Mouse (Mus musculus): Measurements from ENCODE around the gene 2200002J24Rik.

DNA sequence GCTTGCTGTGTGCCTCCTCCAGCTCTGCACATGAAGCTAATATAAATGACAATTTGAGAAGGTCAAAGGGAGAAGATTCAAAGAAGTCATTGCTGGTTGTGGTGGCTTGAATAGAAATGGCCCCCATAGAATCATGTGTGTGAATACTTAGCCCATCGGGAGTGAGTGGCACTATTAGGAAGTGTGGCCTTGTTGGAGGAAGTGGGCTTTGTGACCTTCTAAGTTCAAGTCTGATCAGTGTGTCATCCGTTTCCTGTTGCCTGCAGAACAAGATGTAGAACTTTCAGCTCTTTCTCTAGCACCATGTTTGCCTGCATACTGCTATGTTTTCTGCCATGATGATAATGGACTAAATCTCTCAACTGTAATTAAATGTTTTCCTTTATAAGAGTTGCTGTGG, 15.3 kb upstream of the 2200002J24Rik start:
- TF ChIP-seq POLR2A (IDR thresholded peaks at IDR 0.05; ENCODE audit: borderline replicate concordance, extremely low read depth, insufficient read depth, insufficient read length, poor library complexity, severe bottlenecking) (no peak), CTCF (IDR thresholded peaks at IDR 0.05; ENCODE audit: borderline replicate concordance, extremely low read depth, insufficient read depth, insufficient read length) (no peak)

Data from brain, embryonic 14.5 days (tissue).